Mouse (Mus musculus) cerebellum, adult 9-11 months (tissue): ENCODE measurements around the gene Kif16b.

ENCODE experiments used
- DNase-seq: peaks from one replicate; pipeline ENCODE4 v3.0.0; 2022

Kif16b gene

DNA sequence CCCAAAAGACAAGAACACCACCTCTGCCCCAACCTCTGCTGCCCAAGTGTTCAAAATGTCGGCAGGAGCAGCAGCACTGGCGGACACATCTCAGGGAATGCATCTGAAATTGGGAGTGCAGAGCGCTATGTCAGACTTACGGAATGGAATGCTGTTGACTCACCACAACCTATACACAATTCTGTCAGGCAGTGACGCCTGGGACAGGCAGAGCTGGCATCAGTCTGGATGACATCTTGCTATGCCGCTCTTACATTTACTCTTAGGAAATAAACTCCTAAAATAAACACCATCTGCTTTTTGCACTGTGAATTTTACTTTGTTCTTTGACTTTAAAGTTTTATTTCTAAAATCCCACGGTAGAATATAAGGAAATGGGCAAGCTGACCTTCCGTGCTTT is 31.3 kb downstream of the Kif16b start:
- no peak for DNase-seq

DNA sequence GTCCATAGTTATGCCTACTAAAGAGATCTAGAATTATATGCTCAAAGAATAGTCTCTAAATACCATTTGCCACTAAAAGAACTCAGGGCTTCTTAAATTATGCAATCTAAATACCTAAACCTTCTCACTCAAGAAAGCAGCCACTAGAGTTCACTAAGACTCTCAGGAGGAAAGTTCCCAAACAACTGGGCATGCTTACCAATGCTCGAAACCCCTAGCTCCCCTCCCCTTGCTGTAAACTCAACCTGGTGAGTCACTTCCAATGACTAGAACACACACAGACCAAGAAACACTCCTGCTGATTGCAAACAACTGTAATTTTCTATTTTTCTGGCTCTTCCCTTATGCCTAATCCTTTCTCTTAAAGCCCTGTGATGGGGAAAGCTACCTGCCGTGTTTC is 33.9 kb downstream of the Kif16b start:
- DNase-seq: no peak

DNA sequence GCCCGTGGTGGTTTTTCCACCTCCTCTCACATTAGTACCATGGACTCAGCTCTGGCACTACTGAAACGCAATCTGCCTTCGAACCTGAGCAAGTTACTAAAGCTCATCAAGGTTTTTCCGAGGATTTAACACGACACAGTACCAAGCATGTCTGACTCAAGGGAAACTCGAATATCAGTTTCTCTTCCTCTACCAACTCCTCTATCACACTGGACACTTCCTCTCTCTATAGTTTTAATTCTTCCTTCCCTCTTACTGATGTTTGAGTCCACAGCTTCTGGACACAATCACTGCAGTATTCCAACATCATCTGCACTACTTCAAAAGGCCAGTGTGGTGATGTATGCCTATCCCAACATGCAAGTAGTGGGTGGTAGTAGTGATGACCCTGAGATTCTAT is 40.3 kb downstream of the Kif16b start:
- DNase-seq: no peak

DNA sequence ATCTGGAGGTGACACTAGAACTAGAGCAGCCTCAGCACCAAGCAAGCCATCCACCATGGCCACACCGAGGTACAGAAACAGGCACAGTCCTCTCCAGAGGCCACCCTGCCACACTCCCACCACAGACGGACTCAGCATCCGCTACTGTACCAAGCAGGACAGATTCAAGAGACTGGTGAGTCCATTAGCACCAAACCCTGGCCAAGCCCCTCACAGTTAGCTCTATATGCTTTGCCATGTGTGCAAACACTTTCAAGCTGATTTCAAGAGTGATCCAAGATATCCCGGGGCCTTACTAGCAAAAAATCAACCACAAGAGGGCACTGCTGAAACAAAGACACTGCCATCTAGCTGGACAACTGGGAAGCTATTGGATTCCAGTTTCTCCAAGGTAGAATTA is 41.9 kb downstream of the Kif16b start:
- peak; percentile 52 for DNase-seq

- no peak for DNase-seq
Observed at GRCm38 (mm10) chr2:142838775-142839174, 62.6 kb downstream of the Kif16b start.

DNA sequence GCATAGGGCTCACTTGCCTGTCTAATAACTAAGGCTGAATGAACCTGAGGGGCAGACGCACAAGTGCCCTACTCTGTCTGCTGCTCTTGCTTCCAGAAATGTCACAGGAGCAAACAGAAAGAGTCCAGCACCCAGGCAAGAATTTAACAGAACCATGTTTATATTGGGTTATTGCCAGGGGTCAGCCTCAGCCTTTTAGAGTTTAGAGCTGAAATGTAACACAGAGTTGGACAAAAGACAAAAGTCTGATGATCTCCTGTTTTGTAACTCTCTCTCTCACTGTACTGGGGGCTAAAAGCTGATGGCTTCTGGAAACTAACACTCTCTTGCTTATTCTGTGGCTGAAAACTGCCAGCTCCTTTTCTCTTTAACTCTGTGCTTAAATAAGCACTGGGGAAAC is 63.2 kb downstream of the Kif16b start:
- no peak for DNase-seq

DNA sequence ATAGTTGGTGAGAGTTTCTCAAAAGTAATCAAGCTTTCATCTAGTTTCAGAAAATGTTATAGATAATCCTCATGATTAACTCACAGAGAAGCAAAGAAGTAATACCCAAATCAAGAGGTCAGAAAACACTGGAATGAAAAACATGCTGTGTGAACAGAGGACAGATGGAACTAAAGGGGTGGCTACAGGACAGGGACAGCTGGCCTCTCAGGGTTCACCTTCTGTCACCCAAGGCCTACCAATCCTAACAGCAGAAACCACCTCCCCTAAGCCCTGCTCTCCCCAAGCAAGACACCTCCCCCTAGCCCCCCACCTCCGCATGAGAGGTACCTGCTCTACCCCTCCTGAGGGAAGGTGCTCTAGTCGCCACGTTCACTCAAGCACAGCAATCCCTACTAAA is 66.6 kb downstream of the Kif16b start:
- peak; percentile 25 for DNase-seq

DNA sequence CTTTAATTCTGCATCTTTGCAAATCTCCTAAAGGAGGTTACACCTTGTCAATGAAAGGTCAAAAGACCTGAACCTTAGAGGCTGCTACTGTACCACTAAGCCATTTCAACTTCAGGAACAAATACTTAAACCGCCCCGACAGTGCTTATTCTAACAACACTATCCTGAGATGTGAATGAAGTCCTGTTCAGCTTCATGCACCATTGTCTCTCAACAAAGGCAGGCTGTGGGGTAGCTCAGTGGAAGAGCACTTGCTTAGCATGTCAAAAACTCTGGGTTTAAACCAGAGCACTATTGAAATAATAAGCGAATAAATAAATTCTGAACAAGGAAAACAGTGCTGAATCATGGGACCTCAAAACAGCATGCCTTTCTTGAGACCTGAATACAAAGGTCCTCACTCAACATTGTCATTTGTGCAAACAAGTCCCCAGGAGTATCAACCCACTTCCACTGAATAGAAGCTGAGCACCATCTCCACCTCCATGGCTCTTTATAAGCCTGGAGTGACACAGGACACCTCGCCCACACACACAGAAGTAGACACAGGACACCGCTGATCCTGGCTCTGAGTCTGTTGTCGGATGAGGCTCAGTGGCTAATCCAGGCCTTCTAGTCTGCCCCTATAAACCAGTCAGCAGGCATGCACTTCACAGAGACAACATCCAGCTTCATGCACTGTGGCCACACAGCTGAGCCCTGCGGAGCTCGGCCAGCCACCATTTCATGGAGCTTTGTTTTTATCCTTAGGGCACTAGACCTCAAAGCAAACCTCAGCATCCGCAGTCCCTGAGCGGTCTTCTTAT is 68.5 kb downstream of the Kif16b start:
- no peak for DNase-seq

GRCm38 (mm10) chr2:142813033-142813432 is 88.3 kb downstream of the Kif16b start:
- peak; percentile 61 for DNase-seq

- DNase-seq: no peak
Observed at GRCm38 (mm10) chr2:142803760-142804448, 97.4 kb downstream of the Kif16b start.

DNA sequence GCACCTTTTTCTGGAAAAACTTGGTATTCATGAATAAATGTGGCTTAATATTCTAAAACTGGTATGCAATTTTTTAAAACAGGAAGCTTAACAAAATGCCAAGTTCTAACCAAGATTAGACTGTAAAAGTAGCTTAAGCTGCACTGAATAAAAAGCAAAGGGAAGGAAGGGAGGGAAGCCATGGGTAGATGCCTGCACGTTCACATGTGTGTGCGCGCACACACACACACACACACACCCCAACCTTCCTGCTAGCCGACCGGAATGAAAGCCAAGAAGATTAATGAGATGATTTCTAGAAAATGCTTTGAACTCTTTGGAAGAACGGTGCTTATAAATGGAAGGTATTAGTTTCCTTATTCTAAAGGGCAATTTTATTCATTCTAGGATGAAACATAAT is 104.0 kb downstream of the Kif16b start:
- no peak for DNase-seq

DNA sequence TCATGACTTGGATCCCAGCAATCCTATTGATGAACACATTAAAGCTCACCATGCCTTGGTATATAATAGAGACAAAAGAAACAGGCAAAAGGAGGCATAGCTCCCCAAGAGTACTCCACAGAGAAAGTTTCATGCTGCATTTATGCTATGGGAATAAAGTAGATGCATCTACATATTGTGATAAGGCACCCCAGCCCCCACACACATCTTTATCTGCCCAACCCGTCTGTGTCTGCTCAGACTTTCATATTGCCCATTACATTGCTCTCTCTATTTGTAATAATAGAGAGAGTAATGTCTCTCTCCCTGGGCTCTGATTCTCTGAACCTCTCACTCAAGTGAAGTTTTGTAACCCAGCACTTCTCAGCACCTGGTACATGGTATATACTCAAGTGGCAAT is 126.0 kb downstream of the Kif16b start:
- DNase-seq: no peak

DNA sequence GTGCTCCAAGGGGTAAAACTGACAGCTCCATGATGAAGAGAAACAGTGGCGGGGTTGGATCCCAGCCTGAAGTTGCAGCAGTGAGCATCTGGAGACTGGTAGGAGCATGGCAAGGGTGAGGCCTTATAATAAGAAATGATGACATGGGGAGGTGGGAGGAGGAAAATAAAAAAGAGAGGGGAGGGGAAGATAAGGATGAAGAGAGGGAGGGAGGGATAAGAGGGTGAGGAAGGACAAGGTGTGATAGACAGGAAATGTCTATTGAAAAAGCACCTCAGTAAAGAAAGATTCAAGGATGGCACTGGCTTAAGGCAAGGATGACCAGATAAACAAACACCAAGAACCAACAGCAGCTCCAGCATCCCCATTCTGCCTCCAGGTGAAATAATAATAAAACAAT is 126.6 kb downstream of the Kif16b start:
- no peak for DNase-seq

GRCm38 (mm10) chr2:142769647-142770121 is 131.6 kb downstream of the Kif16b start:
- DNase-seq: no peak

DNA sequence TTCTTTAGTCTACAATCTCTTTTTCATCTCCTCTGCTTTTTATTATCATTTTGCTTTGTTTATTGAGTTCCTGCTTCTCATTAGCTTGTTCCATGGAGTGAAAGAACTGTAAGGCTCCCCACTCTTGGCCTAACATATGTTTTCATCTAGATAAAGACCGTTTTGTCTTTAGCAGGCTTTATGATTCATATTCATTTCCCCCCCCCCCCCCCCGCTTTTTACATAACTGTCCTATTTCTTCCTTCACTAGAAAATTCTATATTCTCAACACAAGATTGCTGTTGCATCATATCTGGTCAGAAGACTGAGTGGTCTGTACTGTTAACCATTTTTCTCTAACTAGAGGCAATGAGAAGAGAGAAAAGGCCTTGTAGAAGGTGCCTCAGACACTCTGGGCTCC is 137.1 kb downstream of the Kif16b start:
- no peak for DNase-seq

GRCm38 (mm10) chr2:142760843-142761242 is 140.5 kb downstream of the Kif16b start:
- no peak for DNase-seq

DNA sequence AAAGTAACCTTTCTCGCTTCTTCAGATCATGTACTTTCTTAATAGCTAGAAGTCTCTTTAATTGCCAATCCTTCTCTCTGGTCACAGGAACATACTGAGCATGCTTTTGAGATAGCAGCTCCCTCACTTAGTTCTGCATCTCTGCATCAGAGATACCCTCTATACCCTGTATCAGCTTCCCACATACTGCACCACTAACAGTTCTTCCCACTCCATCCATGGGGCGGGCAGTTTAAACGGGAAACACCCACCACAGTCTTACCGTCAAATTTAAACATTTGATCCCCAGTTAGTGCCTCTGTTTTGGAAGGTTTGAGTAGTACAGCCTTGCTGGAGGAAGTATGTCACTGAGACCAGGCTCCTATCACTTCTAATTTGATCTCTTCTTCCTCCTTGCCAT is 142.1 kb downstream of the Kif16b start:
- DNase-seq: no peak

DNA sequence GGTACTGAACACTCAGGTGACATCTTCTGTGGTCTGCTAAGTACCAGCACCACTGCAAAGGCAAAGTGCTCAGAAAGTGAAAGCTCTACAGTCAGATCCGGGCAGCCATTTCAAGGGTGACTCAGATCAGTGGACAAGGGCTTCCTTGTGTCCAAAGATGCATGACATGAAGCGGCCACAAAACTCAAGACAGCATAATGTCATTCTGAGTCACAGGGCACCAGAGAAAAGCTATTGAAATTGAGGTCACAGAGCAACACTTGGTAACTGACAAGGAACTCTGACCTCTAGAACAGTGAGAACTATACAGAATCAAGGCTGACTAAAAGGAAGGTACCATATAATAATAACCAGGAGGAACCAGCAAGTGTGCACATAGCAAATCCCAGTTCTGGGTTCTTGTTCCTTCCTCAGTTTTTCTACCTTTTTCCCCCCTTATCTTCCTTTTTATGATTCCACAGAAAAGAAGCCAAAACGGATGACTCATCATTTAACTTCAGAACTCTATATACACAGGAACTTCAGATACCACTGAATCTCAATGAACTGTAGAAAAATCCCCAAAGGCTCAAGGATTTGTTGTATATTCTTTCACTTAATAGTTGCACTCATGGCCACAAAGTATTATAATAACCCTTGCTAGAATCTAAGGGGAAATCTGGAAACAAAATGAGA is 143.1 kb downstream of the Kif16b start:
- no peak for DNase-seq

- no peak for DNase-seq
Observed at GRCm38 (mm10) chr2:142739338-142739737, 162.0 kb downstream of the Kif16b start.

DNA sequence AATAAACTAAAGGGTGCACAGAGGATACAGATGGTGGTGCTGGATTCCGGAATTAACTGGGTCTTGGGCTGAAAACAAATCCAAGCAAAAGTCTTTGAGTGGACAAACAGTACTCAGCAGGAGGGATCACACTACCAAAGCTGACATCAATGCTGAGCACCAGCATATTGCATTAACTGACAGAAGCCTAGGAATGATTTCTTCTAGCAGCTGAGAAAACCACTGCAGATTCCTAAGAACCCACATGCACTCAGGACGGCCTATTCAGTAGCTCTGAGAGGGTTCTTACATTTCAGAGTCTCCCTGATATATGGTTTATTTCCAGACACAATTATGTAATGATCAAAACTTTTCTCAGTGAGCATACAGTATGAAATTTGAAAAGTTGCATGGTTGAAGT is 162.8 kb downstream of the Kif16b start:
- DNase-seq: no peak

- DNase-seq: no peak
Observed at GRCm38 (mm10) chr2:142735691-142736090, 165.6 kb downstream of the Kif16b start.

- no peak for DNase-seq
Observed at GRCm38 (mm10) chr2:142734046-142734445, 167.3 kb downstream of the Kif16b start.

GRCm38 (mm10) chr2:142732370-142732769 is 169.0 kb downstream of the Kif16b start:
- peak; percentile 17 for DNase-seq

GRCm38 (mm10) chr2:142731778-142732092 is 169.6 kb downstream of the Kif16b start:
- peak; percentile 82 for DNase-seq
